Mouse (Mus musculus) midbrain, postnatal 0 days (tissue): ENCODE measurements around the gene Cnot1. TPM values are rescaled to one million over a fixed set of nuclear protein-coding genes. Genes with fewer than 3 reads are reported as not detected.
A peak's percentile ranks its signal among the peaks of the same experiment; 100 is the strongest.

Source experiments
- ATAC-seq: fragments of 200-750 bp; cut with Nextera tagmentation; 2 replicates; pipeline ENCODE4 v1.8.0; 2017; ENCODE audit warnings: moderate number of reproducible peaks, mild to moderate bottlenecking, moderate TSS enrichment, moderate library complexity; ENCODE audit not compliant: low FRiP score
- DNase-seq: peaks from one replicate; pipeline ENCODE4 v3.0.0-alpha.2; 2015; ENCODE audit warnings: low spot score
- H3K27ac ChIP-seq: fragments of 300-500 bp; sonication (generic); 2 replicates; pipeline ENCODE4 v1.5.1; 2014; ENCODE audit warnings: low read depth, mild to moderate bottlenecking, low read length, mixed read lengths
- H3K27me3 ChIP-seq: fragments of 300-500 bp; sonication (generic); 2 replicates; pipeline ENCODE4 v1.6.1; 2014; ENCODE audit warnings: low read length, control low read depth, mixed read lengths; ENCODE audit not compliant: insufficient read depth
- H3K36me3 ChIP-seq: fragments of 300-500 bp; sonication (generic); 2 replicates; pipeline ENCODE4 v1.6.1; 2014; ENCODE audit warnings: low read length, control low read depth, mixed read lengths; ENCODE audit not compliant: insufficient read depth
- H3K4me1 ChIP-seq: fragments of 300-500 bp; sonication (generic); 2 replicates; pipeline ENCODE4 v1.6.1; 2014; ENCODE audit warnings: mild to moderate bottlenecking, control low read depth, antibody characterized with exemption, low read length, mixed read lengths; ENCODE audit not compliant: insufficient read depth
- H3K4me2 ChIP-seq: fragments of 300-500 bp; sonication (generic); 2 replicates; pipeline ENCODE4 v1.6.1; 2014; ENCODE audit warnings: low read depth, mild to moderate bottlenecking, low read length, mixed read lengths; ENCODE audit not compliant: poor library complexity, severe bottlenecking
- H3K4me3 ChIP-seq: fragments of 300-500 bp; sonication (generic); 2 replicates; pipeline ENCODE4 v1.5.1; 2014; ENCODE audit warnings: low read depth, mild to moderate bottlenecking, low read length, moderate library complexity
- H3K9ac ChIP-seq: fragments of 300-500 bp; sonication (generic); replicated peaks from 2 replicates; pipeline ENCODE4 v1.6.1; 2014; ENCODE audit warnings: mild to moderate bottlenecking, low read length, moderate library complexity, mixed read lengths; ENCODE audit not compliant: poor library complexity, severe bottlenecking
- H3K9me3 ChIP-seq: fragments of 300-500 bp; sonication (generic); 2 replicates; pipeline ENCODE4 v1.6.1; 2016; ENCODE audit warnings: low read length, control low read depth
- CTCF ChIP-seq: IDR thresholded peaks from 2 replicates; pipeline ENCODE4 v1.5.1; 2016; ENCODE audit warnings: antibody characterized with exemption, mild to moderate bottlenecking
- whole genome bisulfite sequencing: fragments of 180-500 bp; shearing (Covaris S2); extraction: QIAGEN DNeasy Blood & Tissue Kit; methylation state at CpG from one replicate; pipeline ENCODE4 v1.1.7; 2014; 5-methylcytosine and 5-hydroxymethylcytosine counted together
- polyA plus RNA-seq: library from polyadenylated mRNA; unstranded; fragments of >200 nt; fragmentation: Nextera tagmentation; extraction: Ambion mirVana; gene quantifications from 2 replicates; pipeline ENCODE4 v1.2.1, GENCODE M21; 2015
- total RNA-seq: library from RNA; depleted of rRNA; stranded (reverse); fragments of >200 nt; gene quantifications from 2 replicates; pipeline ENCODE4 v1.2.3, GENCODE M21; 2014

Cnot1 gene
- total and polyA plus RNA-seq, 2 experiments from 2014 or later, result 26.9 to 177 TPM

DNA sequence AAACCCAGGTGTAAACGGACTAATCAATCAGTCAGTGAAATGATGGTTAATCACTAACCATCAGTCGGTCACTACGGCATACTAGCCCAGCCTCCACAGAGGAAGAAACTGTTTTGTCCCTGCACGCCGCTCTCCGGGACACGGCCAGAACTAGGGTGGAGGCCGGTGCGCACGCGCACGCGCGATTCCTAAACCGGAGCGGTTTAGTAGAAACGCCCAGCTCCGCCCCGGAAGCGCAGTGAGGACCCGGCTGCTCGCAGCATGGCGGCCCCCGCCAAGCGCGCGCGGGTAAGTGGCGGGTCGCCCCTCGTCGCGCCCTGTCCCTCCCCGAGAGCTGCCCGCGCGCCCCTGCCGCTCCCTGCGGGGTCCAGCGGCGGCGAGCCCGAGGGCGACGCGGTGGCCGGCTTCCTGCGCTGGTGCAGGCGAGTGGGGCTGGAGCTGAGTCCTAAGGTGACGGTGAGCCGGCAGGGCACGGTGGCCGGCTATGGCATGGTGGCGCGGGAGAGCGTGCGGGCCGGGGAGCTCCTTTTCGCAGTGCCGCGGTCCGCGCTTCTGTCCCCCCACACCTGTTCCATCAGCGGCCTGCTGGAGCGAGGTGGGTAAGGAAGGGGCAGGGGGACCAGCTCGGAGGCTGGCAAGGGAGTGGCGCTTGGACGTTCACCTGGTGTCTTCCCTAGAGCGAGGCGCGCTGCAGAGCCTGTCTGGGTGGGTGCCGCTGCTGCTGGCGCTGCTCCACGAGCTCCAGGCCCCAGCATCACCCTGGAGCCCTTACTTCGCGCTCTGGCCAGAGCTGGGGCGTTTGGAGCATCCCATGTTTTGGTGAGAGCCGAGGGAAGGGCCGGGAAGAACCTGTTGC is 91.4 kb downstream of the Cnot1 start, which contains the start of gene Setd6:
Gene Setd6 (plus strand): TSS at position 206 of the 856 bp plus-strand sequence.
- H3K4me3 ChIP-seq, result peak within 1 kb of the TSS; percentile 79
- peaks cover 3% of the 10 kb centered on the region; the same call in 1 of the 2 replicates for H3K4me1 ChIP-seq
- 1% methylated on average over 68 of the region's 79 CpGs for WGBS
- H3K9me3 ChIP-seq, result no peaks in the 10 kb centered on the region
- TF ChIP-seq CTCF, result no peak
- DNase-seq, result peak; percentile 93
- peak within 1 kb of the TSS; percentile 52 for H3K27ac ChIP-seq
- peak; percentile 77 for ATAC-seq
- H3K4me2 ChIP-seq, result peak within 1 kb of the TSS; percentile 95
- H3K36me3 ChIP-seq, result peaks cover 43% of the 10 kb centered on the region
- H3K9ac ChIP-seq, result peak within 1 kb of the TSS; percentile 68
- no peaks in the 10 kb centered on the region for H3K27me3 ChIP-seq

DNA sequence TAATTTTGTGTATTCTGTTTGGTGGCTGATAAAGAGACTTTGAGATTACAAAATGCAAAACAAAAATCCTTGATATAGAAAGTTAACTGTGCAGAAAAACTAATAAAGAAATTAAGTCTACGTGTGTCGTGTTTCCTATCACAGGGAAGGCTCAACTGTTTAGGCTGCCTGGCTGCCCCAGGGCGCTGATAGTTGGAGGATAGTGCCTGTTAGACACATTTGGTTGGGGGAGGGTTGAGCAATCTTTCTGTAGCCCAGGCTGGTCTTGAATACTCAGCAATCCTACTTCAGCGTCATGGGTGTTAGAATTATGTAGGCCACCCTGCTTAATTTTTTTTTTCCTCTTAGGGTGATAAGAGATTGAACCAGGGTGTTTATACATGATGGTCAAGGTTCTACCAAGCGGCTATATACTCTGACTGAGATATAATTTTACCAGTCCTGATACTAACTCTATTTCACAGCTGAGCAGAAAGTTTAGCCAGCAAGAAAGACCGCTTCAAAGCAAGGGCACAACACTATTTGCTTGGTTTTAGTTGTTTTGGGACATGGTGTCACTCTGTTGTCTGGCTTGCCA is 92.3 kb downstream of the Cnot1 start:
- WGBS, result 88% methylated on average over 6 of the region's 6 CpGs
- peak overlapping the region; percentile 79; the same call in 1 of the 2 replicates for H3K4me3 ChIP-seq
- H3K27ac ChIP-seq, result no peak overlapping the region
- no peak for TF ChIP-seq CTCF
- ATAC-seq (no peak), DNase-seq (no peak)
- peaks cover 48% of the 10 kb centered on the region for H3K36me3 ChIP-seq
- H3K9me3 ChIP-seq, result no peaks in the 10 kb centered on the region
- H3K27me3 ChIP-seq, result no peaks in the 10 kb centered on the region
- peaks cover 3% of the 10 kb centered on the region; the same call in 1 of the 2 replicates for H3K4me1 ChIP-seq
- peak overlapping the region; percentile 95 for H3K4me2 ChIP-seq
- no peak overlapping the region for H3K9ac ChIP-seq

DNA sequence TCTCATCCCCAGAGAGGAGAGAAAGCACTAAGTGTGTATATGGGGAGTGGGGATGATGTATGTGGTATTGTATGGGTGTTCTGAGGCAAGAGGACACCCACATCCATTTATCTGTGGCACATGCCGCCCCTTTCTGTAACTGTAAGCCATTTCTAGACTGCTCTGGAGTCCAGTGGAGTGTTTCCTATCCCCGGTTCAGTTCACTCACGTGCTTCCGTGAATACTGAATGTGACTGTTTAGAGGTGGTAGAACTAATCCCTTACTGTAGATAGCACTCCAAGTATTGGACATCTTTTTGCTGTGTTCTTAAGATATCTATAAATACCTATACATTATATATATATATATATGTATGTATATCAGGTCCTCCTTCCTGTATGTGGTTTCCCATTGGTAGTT is 92.9 kb downstream of the Cnot1 start:
- Histone ChIP-seq H3K27me3 (no peaks in the 10 kb centered on the region), H3K4me3 (no peak overlapping the region), H3K27ac (no peak overlapping the region), H3K36me3 (peaks cover 49% of the 10 kb centered on the region), H3K9me3 (no peaks in the 10 kb centered on the region), H3K4me2 (no peak overlapping the region), H3K9ac (no peak overlapping the region), H3K4me1 (peaks cover 3% of the 10 kb centered on the region; the same call in 1 of the 2 replicates)
- WGBS, result 89% methylated on average over 4 of the region's 4 CpGs
- DNase-seq (no peak), ATAC-seq (no peak)
- TF ChIP-seq CTCF, result no peak

DNA sequence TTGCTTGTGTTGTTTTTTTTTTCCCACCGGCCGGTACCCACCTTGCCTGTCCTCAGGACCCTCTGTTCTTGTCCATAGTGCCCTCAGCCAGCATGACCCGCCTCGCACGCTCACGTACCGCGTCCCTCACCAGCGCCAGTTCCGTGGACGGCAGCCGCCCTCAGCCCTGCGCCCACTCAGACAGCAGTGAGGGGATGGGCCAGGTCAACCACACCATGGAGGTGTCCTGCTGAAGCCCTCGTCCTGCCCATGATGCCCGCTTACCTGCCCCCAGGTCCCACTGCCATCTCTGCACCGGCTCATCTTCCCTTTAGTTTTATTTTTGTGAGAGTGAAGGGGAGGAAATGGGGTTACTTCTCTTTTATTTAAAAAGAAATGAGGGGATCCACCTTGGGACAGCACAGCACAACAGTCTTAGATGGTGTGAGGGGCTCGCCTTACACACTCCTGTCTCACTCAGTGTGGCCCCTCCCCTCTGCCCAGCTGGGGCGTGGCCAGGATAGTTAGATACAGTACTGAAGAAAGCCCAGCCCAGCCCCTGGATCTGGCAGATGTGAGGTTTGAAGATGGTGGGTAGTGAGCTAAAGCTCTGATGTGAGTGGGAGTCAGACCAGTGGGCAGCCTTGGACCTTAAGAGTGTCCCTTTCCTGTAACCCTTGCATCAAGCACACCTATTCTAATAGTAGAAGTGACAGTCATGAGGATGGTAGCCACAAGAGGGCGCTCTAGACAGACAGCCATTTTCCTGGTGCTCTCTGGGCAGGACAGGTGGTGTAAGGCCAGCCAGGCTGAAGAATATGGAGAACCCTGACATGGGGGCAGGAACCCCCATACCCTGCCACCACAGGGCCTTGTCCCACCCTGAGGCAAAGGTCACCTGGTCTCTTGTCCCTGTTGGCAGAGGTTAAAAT is 93.9 kb downstream of the Cnot1 start:
- Histone ChIP-seq H3K9me3 (no peaks in the 10 kb centered on the region), H3K36me3 (peaks cover 55% of the 10 kb centered on the region), H3K9ac (no peak overlapping the region), H3K4me3 (no peak overlapping the region), H3K27me3 (no peaks in the 10 kb centered on the region), H3K4me1 (peaks cover 3% of the 10 kb centered on the region; the same call in 1 of the 2 replicates), H3K27ac (no peak overlapping the region), H3K4me2 (no peak overlapping the region)
- peak; percentile 14; the same call in 1 of the 2 replicates for ATAC-seq
- peak; percentile 67 for DNase-seq
- 80% methylated on average over 19 of the region's 19 CpGs for WGBS
- TF ChIP-seq CTCF, result peak; percentile 86

DNA sequence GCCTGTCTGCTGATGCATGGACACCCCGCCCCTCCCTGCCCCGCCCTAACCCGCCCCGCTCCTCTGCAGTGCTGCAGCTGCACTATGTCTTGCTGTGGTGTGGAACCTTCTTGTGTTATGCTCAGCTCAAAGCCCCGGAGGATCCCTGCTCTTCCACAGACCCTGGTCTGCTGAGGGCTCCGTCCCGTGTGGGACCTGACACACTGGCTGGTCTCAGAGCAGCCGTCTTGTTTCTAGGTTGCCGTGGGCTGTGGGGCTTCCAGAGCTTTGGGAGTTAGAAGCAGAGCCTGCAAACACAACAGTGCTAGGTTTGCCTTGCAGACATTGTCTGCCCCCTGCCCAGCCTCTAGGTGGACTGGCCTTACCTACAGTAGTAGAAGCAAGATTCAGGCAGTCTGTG is 94.9 kb downstream of the Cnot1 start:
- ATAC-seq, result no peak
- Histone ChIP-seq H3K4me2 (no peak overlapping the region), H3K9ac (no peak overlapping the region), H3K4me1 (peaks cover 3% of the 10 kb centered on the region; the same call in 1 of the 2 replicates), H3K27me3 (no peaks in the 10 kb centered on the region), H3K27ac (no peak overlapping the region), H3K36me3 (peaks cover 63% of the 10 kb centered on the region), H3K4me3 (no peak overlapping the region), H3K9me3 (no peaks in the 10 kb centered on the region)
- no peak for DNase-seq
- no peak for TF ChIP-seq CTCF
- 87% methylated on average over 9 of the region's 9 CpGs for WGBS
